Mouse (Mus musculus): ENCODE measurements around the gene Ins1. TPM values are rescaled to one million over a fixed set of nuclear protein-coding genes. Genes with fewer than 3 reads are reported as not detected.

The Ins1 gene
- not detected for polyA plus RNA-seq (2014; fragmentation: Illumina TruSeq; extraction: RNeasy Lipid Tissue Mini Kit (QIAGEN cat#74804); ENCODE audit: low read depth, low replicate concordance)

DNA sequence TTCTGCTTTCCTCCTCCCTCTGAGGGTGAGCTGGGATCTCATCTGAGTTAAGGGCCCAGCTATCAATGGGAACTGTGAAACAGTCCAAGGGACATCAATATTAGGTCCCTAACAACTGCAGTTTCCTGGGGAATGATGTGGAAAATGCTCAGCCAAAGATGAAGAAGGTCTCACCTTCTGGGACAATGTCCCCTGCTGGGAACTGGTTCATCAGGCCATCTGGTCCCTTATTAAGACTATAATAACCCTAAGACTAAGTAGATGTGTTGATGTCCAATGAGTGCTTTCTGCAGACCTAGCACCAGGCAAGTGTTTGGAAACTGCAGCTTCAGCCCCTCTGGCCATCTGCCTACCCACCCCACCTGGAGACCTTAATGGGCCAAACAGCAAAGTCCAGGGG is at the start of gene Ins1:
Gene Ins1 (plus strand): TSS at position 301 of the 400 bp plus-strand sequence.

Data from adipose tissue, adult 10 weeks (tissue).